Mouse (Mus musculus): ENCODE results near the gene Nags. TPM values are rescaled to one million over a fixed set of nuclear protein-coding genes. Genes with fewer than 3 reads are reported as not detected.

The Nags gene
- polyA plus RNA-seq, 1 experiment from 2014 or later = not detected

- Histone ChIP-seq H3K9ac (no peak overlapping the region), H3K4me3 (no peak overlapping the region), H3K9me3 (no peaks in the 10 kb centered on the region), H3K27me3 (no peaks in the 10 kb centered on the region), H3K4me1 (replicated peaks) (peaks cover 10% of the 10 kb centered on the region), H3K27ac (replicated peaks) (no peak overlapping the region), H3K36me3 (peaks cover 39% of the 10 kb centered on the region), H3K4me2 (no peak overlapping the region)
- no peak for ATAC-seq (ENCODE audit: low read depth)
- 86% methylated on average over 5 of the region's 5 CpGs for WGBS
Measured at GRCm38 (mm10) chr11:102159781-102160180, 14.5 kb downstream of the Nags start.

GRCm38 (mm10) chr11:102165971-102166722, 20.8 kb downstream of the Nags start:
- Histone ChIP-seq H3K4me3 (no peak overlapping the region), H3K27me3 (no peaks in the 10 kb centered on the region), H3K27ac (replicated peaks) (no peak overlapping the region), H3K9ac (no peak overlapping the region), H3K4me1 (replicated peaks) (no peaks in the 10 kb centered on the region), H3K9me3 (no peaks in the 10 kb centered on the region), H3K36me3 (peaks cover 82% of the 10 kb centered on the region), H3K4me2 (no peak overlapping the region)
- no peak for ATAC-seq (ENCODE audit: low read depth)
- WGBS = 62% methylated on average over 6 of the region's 6 CpGs

GRCm38 (mm10) chr11:102167539-102167938, 22.2 kb downstream of the Nags start:
- Histone ChIP-seq H3K36me3 (peaks cover 72% of the 10 kb centered on the region), H3K27ac (replicated peaks) (no peak overlapping the region), H3K9me3 (no peaks in the 10 kb centered on the region), H3K4me3 (no peak overlapping the region), H3K4me2 (no peak overlapping the region), H3K9ac (no peak overlapping the region), H3K27me3 (no peaks in the 10 kb centered on the region), H3K4me1 (replicated peaks) (no peaks in the 10 kb centered on the region)
- 91% methylated on average over 5 of the region's 5 CpGs for WGBS
- no peak for ATAC-seq (ENCODE audit: low read depth)

GRCm38 (mm10) chr11:102168689-102169088, 23.4 kb downstream of the Nags start:
- no peak overlapping the region for H3K4me3 ChIP-seq
- H3K36me3 ChIP-seq = peaks cover 64% of the 10 kb centered on the region
- H3K27ac ChIP-seq (replicated peaks) = no peak overlapping the region
- WGBS = 86% methylated on average over 5 of the region's 5 CpGs
- H3K9ac ChIP-seq = no peak overlapping the region
- no peaks in the 10 kb centered on the region for H3K27me3 ChIP-seq
- H3K4me2 ChIP-seq = no peak overlapping the region
- H3K9me3 ChIP-seq = no peaks in the 10 kb centered on the region
- ATAC-seq (ENCODE audit: low read depth) = no peak
- H3K4me1 ChIP-seq (replicated peaks) = no peaks in the 10 kb centered on the region

- peaks cover 29% of the 10 kb centered on the region for H3K4me1 ChIP-seq (replicated peaks)
- H3K9me3 ChIP-seq = no peaks in the 10 kb centered on the region
- peak overlapping the region; percentile 44 for H3K9ac ChIP-seq
- no peaks in the 10 kb centered on the region for H3K27me3 ChIP-seq
- H3K4me3 ChIP-seq = no peak overlapping the region
- H3K27ac ChIP-seq (replicated peaks) = no peak overlapping the region
- ATAC-seq (ENCODE audit: low read depth) = no peak
- H3K36me3 ChIP-seq = peaks cover 56% of the 10 kb centered on the region
- no peak overlapping the region for H3K4me2 ChIP-seq
Measured at GRCm38 (mm10) chr11:102179836-102180235, 34.5 kb downstream of the Nags start.

GRCm38 (mm10) chr11:102184253-102184645, 38.9 kb downstream of the Nags start:
- Histone ChIP-seq H3K4me3 (peak overlapping the region; percentile 92), H3K4me1 (replicated peaks) (peaks cover 39% of the 10 kb centered on the region), H3K27me3 (no peaks in the 10 kb centered on the region), H3K4me2 (peak overlapping the region; percentile 79), H3K9ac (peak overlapping the region; percentile 92), H3K27ac (replicated peaks) (peak overlapping the region; percentile 98), H3K9me3 (no peaks in the 10 kb centered on the region), H3K36me3 (peaks cover 23% of the 10 kb centered on the region)
- no peak; the same call in 1 of the 2 replicates for ATAC-seq (ENCODE audit: low read depth)
- WGBS = 6% methylated on average over 7 of the region's 7 CpGs

GRCm38 (mm10) chr11:102184646-102185495, 39.6 kb downstream of the Nags start, which contains the start of gene Lsm12:
Gene Lsm12 (minus strand): TSS chr11:102185296.
- peaks cover 38% of the 10 kb centered on the region for H3K4me1 ChIP-seq (replicated peaks)
- ATAC-seq (ENCODE audit: low read depth) = peak; percentile 84
- H3K4me3 ChIP-seq = peak within 1 kb of the TSS; percentile 92
- no peaks in the 10 kb centered on the region for H3K27me3 ChIP-seq
- H3K4me2 ChIP-seq = peak within 1 kb of the TSS; percentile 79
- H3K27ac ChIP-seq (replicated peaks) = peak within 1 kb of the TSS; percentile 98
- under 1% methylated on average over 69 of the region's 70 CpGs for WGBS
- H3K9me3 ChIP-seq = no peaks in the 10 kb centered on the region
- H3K9ac ChIP-seq = peak within 1 kb of the TSS; percentile 92
- H3K36me3 ChIP-seq = peaks cover 23% of the 10 kb centered on the region

- Histone ChIP-seq H3K4me2 (peak overlapping the region; percentile 79), H3K4me3 (peak overlapping the region; percentile 92), H3K27me3 (no peaks in the 10 kb centered on the region), H3K36me3 (peaks cover 19% of the 10 kb centered on the region), H3K27ac (replicated peaks) (peak overlapping the region; percentile 98), H3K9me3 (no peaks in the 10 kb centered on the region), H3K4me1 (replicated peaks) (peaks cover 42% of the 10 kb centered on the region), H3K9ac (peak overlapping the region; percentile 92)
- WGBS = 54% methylated on average over 3 of the region's 3 CpGs
- ATAC-seq (ENCODE audit: low read depth) = no peak
Measured at GRCm38 (mm10) chr11:102185677-102186076, 40.4 kb downstream of the Nags start.

- Histone ChIP-seq H3K27me3 (no peaks in the 10 kb centered on the region), H3K4me1 (replicated peaks) (peaks cover 42% of the 10 kb centered on the region), H3K36me3 (peaks cover 14% of the 10 kb centered on the region), H3K9me3 (no peaks in the 10 kb centered on the region), H3K27ac (replicated peaks) (0 out of 2 replicates have a peak overlapping the region, but pooled peaks have one; percentile 98), H3K4me2 (no peak overlapping the region), H3K4me3 (no peak overlapping the region), H3K9ac (no peak overlapping the region)
- ATAC-seq (ENCODE audit: low read depth) = no peak
- WGBS = 93% methylated on average over 1 of the region's 1 CpGs
Measured at GRCm38 (mm10) chr11:102186235-102186634, 40.9 kb downstream of the Nags start.

- H3K9ac ChIP-seq = peak overlapping the region; percentile 77; the same call in 1 of the 2 replicates
- peaks cover 32% of the 10 kb centered on the region for H3K4me1 ChIP-seq (replicated peaks)
- H3K27ac ChIP-seq (replicated peaks) = no peak overlapping the region
- H3K4me2 ChIP-seq = peak overlapping the region; percentile 78
- peaks cover 16% of the 10 kb centered on the region for H3K36me3 ChIP-seq
- H3K27me3 ChIP-seq = no peaks in the 10 kb centered on the region
- no peaks in the 10 kb centered on the region for H3K9me3 ChIP-seq
- ATAC-seq (ENCODE audit: low read depth) = no peak
- H3K4me3 ChIP-seq = peak overlapping the region; percentile 60
- 74% methylated on average over 6 of the region's 6 CpGs for WGBS
Measured at GRCm38 (mm10) chr11:102188980-102189379, 43.7 kb downstream of the Nags start.

GRCm38 (mm10) chr11:102189461-102190436, 44.4 kb downstream of the Nags start, which contains the start of gene G6pc3:
Gene G6pc3 (plus strand): TSS chr11:102189620.
- WGBS = 4% methylated on average over 50 of the region's 50 CpGs
- peak within 1 kb of the TSS; percentile 77 for H3K9ac ChIP-seq
- H3K4me2 ChIP-seq = peak within 1 kb of the TSS; percentile 78
- peaks cover 36% of the 10 kb centered on the region for H3K4me1 ChIP-seq (replicated peaks)
- H3K9me3 ChIP-seq = no peaks in the 10 kb centered on the region
- H3K27ac ChIP-seq (replicated peaks) = peak within 1 kb of the TSS; percentile 53
- peak within 1 kb of the TSS; percentile 60 for H3K4me3 ChIP-seq
- H3K27me3 ChIP-seq = no peaks in the 10 kb centered on the region
- ATAC-seq (ENCODE audit: low read depth) = peak; percentile 73
- peaks cover 24% of the 10 kb centered on the region for H3K36me3 ChIP-seq

All from neural tube, embryonic 13.5 days (tissue).